Mouse (Mus musculus) lung, postnatal 0 days (tissue): ENCODE data around the gene Mrc2.

ENCODE experiments used
- CTCF ChIP-seq: IDR thresholded peaks from 2 replicates; pipeline ENCODE4 v1.5.1; 2016; ENCODE audit warnings: antibody characterized with exemption, mild to moderate bottlenecking
- EP300 ChIP-seq: IDR thresholded peaks from 2 replicates; pipeline ENCODE4 v1.6.1; 2016; ENCODE audit warnings: antibody characterized with exemption, mild to moderate bottlenecking, control low read depth

DNA sequence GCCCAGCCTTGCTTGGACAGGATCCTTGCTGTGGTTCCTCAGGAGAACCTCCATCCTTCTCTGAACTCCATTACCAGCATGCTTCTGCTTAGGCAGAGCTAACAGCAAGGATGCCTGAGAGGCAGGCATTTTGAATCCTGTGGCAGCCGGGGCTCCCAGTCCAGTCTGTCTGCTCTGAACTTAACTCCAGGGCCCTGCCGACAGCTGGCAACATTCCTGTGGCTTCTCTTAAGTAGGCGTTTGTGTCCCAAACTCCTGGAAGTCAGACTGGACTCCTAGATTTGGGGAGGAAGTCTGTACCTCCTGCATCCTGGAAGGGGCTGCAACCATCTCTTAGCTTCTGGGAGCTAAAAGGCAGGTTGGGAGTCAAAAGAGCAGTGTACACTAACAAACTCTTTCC is 3.0 kb upstream of the Mrc2 start:
- TF ChIP-seq CTCF = no peak
- TF ChIP-seq EP300 = no peak
